ENCODE assay signal across 25 mouse cellular contexts in genomic region chr15:19783883-19784282, GRCm38 (mm10).
DNase-seq lines count a peak whose midpoint lies in the region; ATAC-seq lines count a peak whose summit lies in the region.
"Had no signal": no experiment of that assay in that cellular context is flagged by ENCODE, and none has a peak within 500 bp of the region (broad histone marks: within the 10 kb centered on the region; RNA-seq: fewer than 3 reads in every experiment).

No protein-coding gene starts in this region.

- no peaks in the 10 kb centered on the region for H3K4me1 ChIP-seq in forebrain, embryonic 14.5 days (ENCODE audit: control insufficient read depth, insufficient read depth, low read length)
- H3K4me1 ChIP-seq in forebrain, embryonic 15.5 days, result no peaks in the 10 kb centered on the region
- peaks cover 3% of the 10 kb centered on the region; the same call in 1 of the 2 replicates for H3K4me1 ChIP-seq in midbrain, embryonic 12.5 days
- H3K4me1 ChIP-seq in midbrain, embryonic 13.5 days (replicated peaks), result 0 out of 2 replicates have a peak, but pooled peaks cover 3% of the 10 kb centered on the region
- H3K4me1 ChIP-seq: embryonic facial prominence, embryonic 12.5 days; embryonic facial prominence, embryonic 15.5 days; heart, embryonic 10.5 days; heart, embryonic 13.5 days; intestine, embryonic 15.5 days had no signal

- ATAC-seq in forebrain, embryonic 14.5 days, result no peak
- ATAC-seq in forebrain, embryonic 15.5 days (replicated peaks), result no peak
- ATAC-seq in midbrain, embryonic 12.5 days (ENCODE audit: low FRiP score, low read depth), result 0 out of 2 replicates have a peak, but pooled peaks have one; percentile 23
- ATAC-seq in midbrain, embryonic 13.5 days, result no peak
- ATAC-seq: CD4-positive, CD25-positive, alpha-beta regulatory T cell, adult 4 months; hindbrain, embryonic 16.5 days; intestine, embryonic 15.5 days had no signal

- H3K27me3 ChIP-seq in forebrain, embryonic 14.5 days (replicated peaks; ENCODE audit: control insufficient read depth, insufficient read depth, low read length), result no peaks in the 10 kb centered on the region
- H3K27me3 ChIP-seq in forebrain, embryonic 15.5 days, result no peaks in the 10 kb centered on the region
- no peaks in the 10 kb centered on the region for H3K27me3 ChIP-seq in midbrain, embryonic 12.5 days
- H3K27me3 ChIP-seq in midbrain, embryonic 13.5 days, result no peaks in the 10 kb centered on the region
- H3K27me3 ChIP-seq: embryonic facial prominence, embryonic 12.5 days; embryonic facial prominence, embryonic 15.5 days; heart, embryonic 13.5 days; intestine, embryonic 15.5 days had no signal

- H3K4me2 ChIP-seq in forebrain, embryonic 14.5 days (ENCODE audit: low read length), result no peak overlapping the region
- no peak overlapping the region for H3K4me2 ChIP-seq in forebrain, embryonic 15.5 days (replicated peaks)
- H3K4me2 ChIP-seq in midbrain, embryonic 12.5 days (replicated peaks), result no peak overlapping the region
- no peak overlapping the region for H3K4me2 ChIP-seq in midbrain, embryonic 13.5 days (replicated peaks)
- H3K4me2 ChIP-seq: embryonic facial prominence, embryonic 12.5 days; embryonic facial prominence, embryonic 15.5 days; forebrain, embryonic 12.5 days; heart, embryonic 13.5 days; intestine, embryonic 15.5 days had no signal

- H3K27ac ChIP-seq in forebrain, embryonic 14.5 days (ENCODE audit: low read depth, low read length), result no peak overlapping the region
- H3K27ac ChIP-seq in forebrain, embryonic 15.5 days (replicated peaks), result no peak overlapping the region
- no peak overlapping the region for H3K27ac ChIP-seq in midbrain, embryonic 12.5 days (replicated peaks)
- H3K27ac ChIP-seq in midbrain, embryonic 13.5 days, result no peak overlapping the region
- H3K27ac ChIP-seq: embryonic facial prominence, embryonic 12.5 days; embryonic facial prominence, embryonic 15.5 days; forebrain, embryonic 12.5 days; heart, adult 2 months; heart, embryonic 10.5 days; heart, embryonic 13.5 days; intestine, embryonic 15.5 days had no signal

- no peak overlapping the region for H3K4me3 ChIP-seq in forebrain, embryonic 14.5 days (ENCODE audit: low read depth, low read length)
- no peak overlapping the region for H3K4me3 ChIP-seq in forebrain, embryonic 15.5 days
- H3K4me3 ChIP-seq in midbrain, embryonic 12.5 days, result no peak overlapping the region
- H3K4me3 ChIP-seq in midbrain, embryonic 13.5 days (replicated peaks), result no peak overlapping the region
- H3K4me3 ChIP-seq: embryonic facial prominence, embryonic 12.5 days; embryonic facial prominence, embryonic 15.5 days; forebrain, embryonic 12.5 days; heart, adult 2 months; heart, embryonic 10.5 days; heart, embryonic 13.5 days; intestine, embryonic 15.5 days had no signal

- no peaks in the 10 kb centered on the region for H3K36me3 ChIP-seq in forebrain, embryonic 14.5 days (ENCODE audit: control insufficient read depth, insufficient read depth, low read length)
- H3K36me3 ChIP-seq in forebrain, embryonic 15.5 days, result no peaks in the 10 kb centered on the region
- H3K36me3 ChIP-seq in midbrain, embryonic 12.5 days, result no peaks in the 10 kb centered on the region
- no peaks in the 10 kb centered on the region for H3K36me3 ChIP-seq in midbrain, embryonic 13.5 days
- H3K36me3 ChIP-seq: embryonic facial prominence, embryonic 12.5 days; embryonic facial prominence, embryonic 15.5 days; forebrain, embryonic 12.5 days; heart, embryonic 10.5 days; heart, embryonic 13.5 days; intestine, embryonic 15.5 days had no signal

- H3K9ac ChIP-seq in forebrain, embryonic 14.5 days (ENCODE audit: low read length), result no peak overlapping the region
- no peak overlapping the region for H3K9ac ChIP-seq in forebrain, embryonic 15.5 days (replicated peaks)
- no peak overlapping the region for H3K9ac ChIP-seq in midbrain, embryonic 12.5 days (replicated peaks)
- H3K9ac ChIP-seq in midbrain, embryonic 13.5 days (replicated peaks), result no peak overlapping the region
- H3K9ac ChIP-seq: embryonic facial prominence, embryonic 12.5 days; embryonic facial prominence, embryonic 15.5 days; forebrain, embryonic 12.5 days; heart, embryonic 13.5 days; intestine, embryonic 15.5 days had no signal

- H3K9me3 ChIP-seq in forebrain, embryonic 14.5 days (replicated peaks; ENCODE audit: control insufficient read depth, low read length), result no peaks in the 10 kb centered on the region
- H3K9me3 ChIP-seq in forebrain, embryonic 15.5 days, result no peaks in the 10 kb centered on the region
- no peaks in the 10 kb centered on the region for H3K9me3 ChIP-seq in midbrain, embryonic 12.5 days
- no peaks in the 10 kb centered on the region for H3K9me3 ChIP-seq in midbrain, embryonic 13.5 days
- H3K9me3 ChIP-seq: embryonic facial prominence, embryonic 12.5 days; embryonic facial prominence, embryonic 15.5 days; forebrain, embryonic 12.5 days; heart, embryonic 10.5 days; heart, embryonic 13.5 days; intestine, embryonic 15.5 days had no signal

- WGBS in forebrain, embryonic 14.5 days, result 2% methylated on average over 3 of the region's 3 CpGs
- under 1% methylated on average over 3 of the region's 3 CpGs for WGBS in forebrain, embryonic 15.5 days
- WGBS in midbrain, embryonic 12.5 days, result 10% methylated on average over 3 of the region's 3 CpGs
- WGBS in midbrain, embryonic 13.5 days, result 10% methylated on average over 3 of the region's 3 CpGs

- DNase-seq in forebrain, embryonic 14.5 days (ENCODE audit: low spot score), result peak; percentile 20
- DNase-seq in embryo, embryonic 11 days, result peak; percentile 2
- no peak for DNase-seq in layer of hippocampus, adult 8-10 months (ENCODE audit: low spot score in 2 of 2)
- no peak for DNase-seq in yolk sac, embryonic 10.5 days (ENCODE audit: low spot score)
- DNase-seq: adrenal gland, adult 2 months; adrenal gland, postnatal 14 days; cerebellum, adult 18-20 months; cerebellum, adult 9-10 months; cerebellum, postnatal 14 days; gastrocnemius, postnatal 25 days; heart, adult 2 months; heart, postnatal 14 days; heart, postnatal 4 days; kidney, adult 11 months had no signal

Comparison
In these comparisons a context has a peak if more than half of its experiments do, and no peak if none do; other contexts are left out.
1. DNase-seq: peak in forebrain, embryonic 14.5 days (single experiment) and embryo, embryonic 11 days (single experiment); none in layer of hippocampus, adult 8-10 months (0 of 2) and yolk sac, embryonic 10.5 days (single experiment).